Mouse (Mus musculus) brain, embryonic 14.5 days (tissue): ENCODE measurements around the gene Dyrk1a.

Experiments used
- CTCF ChIP-seq: fragments of 200-500 bp; IDR thresholded peaks from 2 replicates; pipeline ENCODE4 v1.5.1; 2012; ENCODE audit warnings: inconsistent platforms, mild to moderate bottlenecking, moderate library complexity, borderline replicate concordance; ENCODE audit not compliant: insufficient read depth, insufficient read length; ENCODE audit errors: extremely low read depth
- POLR2A ChIP-seq: fragments of 200-500 bp; IDR thresholded peaks from 2 replicates; pipeline ENCODE4 v1.6.1; 2012; ENCODE audit warnings: mild to moderate bottlenecking, inconsistent platforms, borderline replicate concordance; ENCODE audit not compliant: poor library complexity, insufficient read depth, insufficient read length, severe bottlenecking; ENCODE audit errors: extremely low read depth

DNA sequence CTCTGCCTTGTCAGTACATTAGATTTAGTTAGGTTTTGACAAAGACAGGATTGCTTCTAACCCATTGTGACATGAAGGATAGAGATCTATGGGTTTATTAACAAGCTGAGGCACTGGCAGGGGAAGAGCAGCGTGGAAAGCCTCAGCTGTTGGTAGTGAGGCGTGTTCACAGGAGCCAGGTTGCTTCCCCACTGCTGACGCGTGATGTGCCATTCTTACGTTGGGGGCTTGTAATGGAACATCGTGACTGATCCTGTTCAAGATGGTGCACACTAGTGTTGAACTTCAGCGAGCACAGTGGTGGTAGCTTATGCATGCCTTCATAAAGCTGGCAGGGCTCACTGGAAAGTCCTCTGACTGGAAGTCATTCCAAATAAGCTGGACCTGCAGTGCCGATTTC is 21.2 kb downstream of the Dyrk1a start:
- TF ChIP-seq CTCF (no peak), POLR2A (no peak)
